ENCODE assay signal across 21 mouse cellular contexts in genomic region chr15:85344673-85345072, GRCm38 (mm10). TPM values are rescaled to one million over a fixed set of nuclear protein-coding genes. Genes with fewer than 3 reads are reported as not detected.
DNase-seq lines count a peak whose midpoint lies in the region; ATAC-seq and TF ChIP-seq lines count a peak whose summit lies in the region.
"Had no signal": no experiment of that assay in that cellular context is flagged by ENCODE, and none has a peak within 500 bp of the region (broad histone marks: within the 10 kb centered on the region; RNA-seq: fewer than 3 reads in every experiment).

No protein-coding gene starts in this region.

- DNase-seq in cerebellum, adult 9-11 months, result peak; percentile 37
- DNase-seq in cerebellum, adult 18-20 months, result no peak
- DNase-seq in heart, adult 11 months, result peak; percentile 44
- DNase-seq in heart, postnatal 4 days, result no peak
- DNase-seq in midbrain, postnatal 0 days (ENCODE audit: low spot score), result peak; percentile 26
- DNase-seq in midbrain, embryonic 11.5 days (ENCODE audit: low spot score, missing footprints), result no peak
- DNase-seq in brain, adult 2 months (ENCODE audit: low read depth, low spot score), result peak; percentile 55
- no peak for DNase-seq in limb, embryonic 10.5 days (ENCODE audit: low spot score)
- DNase-seq: adrenal gland, adult 8-10 months; adrenal gland, postnatal 14 days; adrenal gland, postnatal 36 days; embryo, embryonic 11 days had no signal

- no peaks in the 10 kb centered on the region for H3K4me1 ChIP-seq in midbrain, postnatal 0 days (ENCODE audit: insufficient read depth, low read length)
- no peaks in the 10 kb centered on the region for H3K4me1 ChIP-seq in midbrain, embryonic 11.5 days (ENCODE audit: control insufficient read depth, insufficient read depth, low read length)
- no peaks in the 10 kb centered on the region for H3K4me1 ChIP-seq in limb, embryonic 10.5 days
- H3K4me1 ChIP-seq: embryonic facial prominence, embryonic 15.5 days; forebrain, embryonic 10.5 days; forebrain, embryonic 12.5 days had no signal

- no peaks in the 10 kb centered on the region for H3K9me3 ChIP-seq in midbrain, postnatal 0 days (ENCODE audit: low read length)
- H3K9me3 ChIP-seq in midbrain, embryonic 11.5 days (ENCODE audit: control insufficient read depth, low read length), result no peaks in the 10 kb centered on the region
- H3K9me3 ChIP-seq in limb, embryonic 10.5 days (replicated peaks), result no peaks in the 10 kb centered on the region
- H3K9me3 ChIP-seq: embryonic facial prominence, embryonic 13.5 days; embryonic facial prominence, embryonic 15.5 days; forebrain, embryonic 10.5 days; forebrain, embryonic 12.5 days had no signal

- no peak for ATAC-seq in midbrain, postnatal 0 days (ENCODE audit: low FRiP score)
- ATAC-seq in midbrain, embryonic 11.5 days (ENCODE audit: low FRiP score), result no peak
- ATAC-seq: activated CD4-positive, CD25-positive, alpha-beta regulatory T cell, adult 4 months; forebrain, embryonic 14.5 days; forebrain, embryonic 16.5 days; Patski had no signal

- no peak overlapping the region for H3K4me2 ChIP-seq in midbrain, postnatal 0 days (ENCODE audit: low read depth, low read length, poor library complexity, severe bottlenecking)
- H3K4me2 ChIP-seq in midbrain, embryonic 11.5 days, result no peak overlapping the region
- H3K4me2 ChIP-seq: embryonic facial prominence, embryonic 13.5 days; embryonic facial prominence, embryonic 15.5 days; forebrain, embryonic 12.5 days had no signal

- H3K27me3 ChIP-seq in midbrain, postnatal 0 days (ENCODE audit: insufficient read depth, low read length), result no peaks in the 10 kb centered on the region
- no peaks in the 10 kb centered on the region for H3K27me3 ChIP-seq in midbrain, embryonic 11.5 days (ENCODE audit: control insufficient read depth, insufficient read depth, low read length)
- no peaks in the 10 kb centered on the region for H3K27me3 ChIP-seq in limb, embryonic 10.5 days (ENCODE audit: low read depth, poor library complexity, severe bottlenecking)
- H3K27me3 ChIP-seq: embryonic facial prominence, embryonic 13.5 days; embryonic facial prominence, embryonic 15.5 days; forebrain, embryonic 12.5 days; Patski had no signal

- no peak overlapping the region for H3K9ac ChIP-seq in midbrain, postnatal 0 days (replicated peaks; ENCODE audit: low read length, poor library complexity, severe bottlenecking)
- no peak overlapping the region for H3K9ac ChIP-seq in midbrain, embryonic 11.5 days (ENCODE audit: low read length)
- H3K9ac ChIP-seq: embryonic facial prominence, embryonic 13.5 days; embryonic facial prominence, embryonic 15.5 days; forebrain, embryonic 12.5 days had no signal

- no peak overlapping the region for H3K4me3 ChIP-seq in midbrain, postnatal 0 days (ENCODE audit: low read depth, low read length)
- H3K4me3 ChIP-seq in midbrain, embryonic 11.5 days (ENCODE audit: low read depth, low read length), result no peak overlapping the region
- H3K4me3 ChIP-seq in limb, embryonic 10.5 days, result no peak overlapping the region
- H3K4me3 ChIP-seq: embryonic facial prominence, embryonic 13.5 days; embryonic facial prominence, embryonic 15.5 days; erythroblast, embryonic 14.5 days; forebrain, embryonic 10.5 days; forebrain, embryonic 12.5 days had no signal

- 65% methylated on average over 2 of the region's 2 CpGs for WGBS in midbrain, postnatal 0 days
- whole genome bisulfite sequencing in midbrain, embryonic 11.5 days, result 87% methylated on average over 2 of the region's 2 CpGs
- WGBS in limb, embryonic 10.5 days, result 85% methylated on average over 2 of the region's 2 CpGs

- no peaks in the 10 kb centered on the region; the same call in 1 of the 2 replicates for H3K36me3 ChIP-seq in midbrain, postnatal 0 days (ENCODE audit: insufficient read depth, low read length)
- no peaks in the 10 kb centered on the region; the same call in none of the 2 replicates for H3K36me3 ChIP-seq in midbrain, embryonic 11.5 days (ENCODE audit: control insufficient read depth, insufficient read depth, low read length)
- H3K36me3 ChIP-seq in limb, embryonic 10.5 days, result peaks cover 4% of the 10 kb centered on the region

- no peak for TF ChIP-seq CTCF in midbrain, postnatal 0 days (IDR thresholded peaks at IDR 0.05)

- no peak overlapping the region for H3K27ac ChIP-seq in midbrain, postnatal 0 days (ENCODE audit: low read depth, low read length)
- H3K27ac ChIP-seq in midbrain, embryonic 11.5 days (ENCODE audit: low read depth, low read length), result no peak overlapping the region
- H3K27ac ChIP-seq in limb, embryonic 10.5 days, result no peak overlapping the region
- H3K27ac ChIP-seq: embryonic facial prominence, embryonic 13.5 days; embryonic facial prominence, embryonic 15.5 days; forebrain, embryonic 10.5 days; forebrain, embryonic 12.5 days had no signal

RNA-seq across cellular contexts. Expression of gene Atxn10, which starts 8.6 kb away (rescaled TPM):
- total RNA-seq in heart, postnatal 4 days (2021), result 100 to 1,000 TPM; 119 to 127 TPM
- 271 and 311 TPM in 2 replicates for total RNA-seq in midbrain, postnatal 0 days (2014; rRNA removed)
- 519 TPM in 2 replicates for polyA plus RNA-seq in midbrain, postnatal 0 days (2015; fragmentation: Nextera tagmentation; extraction: Ambion mirVana)
- 419 and 438 TPM in 2 replicates for polyA plus RNA-seq in midbrain, embryonic 11.5 days (2014; fragmentation: Nextera tagmentation; extraction: Ambion mirVana)
- 284 and 311 TPM in 2 replicates for polyA plus RNA-seq in limb, embryonic 10.5 days (2016; fragmentation: Nextera tagmentation; extraction: Ambion mirVana)

Comparison
In these comparisons a context has a peak if more than half of its experiments do, and no peak if none do; other contexts are left out.
1. DNase-seq: peak in cerebellum, adult 9-11 months (single experiment), heart, adult 11 months (single experiment), midbrain, postnatal 0 days (single experiment) and brain, adult 2 months (single experiment); none in cerebellum, adult 18-20 months (0 of 2), heart, postnatal 4 days (single experiment), midbrain, embryonic 11.5 days (single experiment) and limb, embryonic 10.5 days (single experiment).